Mouse (Mus musculus): ENCODE results near the gene Kmt2e. TPM values are rescaled to one million over a fixed set of nuclear protein-coding genes. Genes with fewer than 3 reads are reported as not detected.

Kmt2e gene
- 74.9 and 78.4 TPM in 2 replicates for polyA plus RNA-seq (2015; fragmentation: Nextera tagmentation; extraction: Ambion mirVana)

GRCm38 (mm10) chr5:23433720-23434597, at the start of gene Kmt2e:
Gene Kmt2e, plus strand, starts transcription at chr5:23434441.

